Mouse (Mus musculus) liver, postnatal 0 days (tissue): ENCODE measurements around the gene Pcnx4.

Experiments
- CTCF ChIP-seq: sonication (generic); IDR thresholded peaks from 2 replicates; pipeline ENCODE4 v1.5.1; 2016; ENCODE audit warnings: antibody characterized with exemption, low read depth
- EP300 ChIP-seq: IDR thresholded peaks from 2 replicates; pipeline ENCODE4 v1.6.1; 2016; ENCODE audit warnings: antibody characterized with exemption, low read depth, mild to moderate bottlenecking

GRCm38 (mm10) chr12:72509606-72510005 lies 26.6 kb upstream of the Pcnx4 start:
- TF ChIP-seq EP300, result no peak
- no peak for TF ChIP-seq CTCF
